Mouse (Mus musculus): ENCODE data around the gene Spsb3. TPM values are rescaled to one million over a fixed set of nuclear protein-coding genes. Genes with fewer than 3 reads are reported as not detected.

Spsb3 gene
- polyA plus RNA-seq, 1 experiment from 2014 or later = 32.4 TPM

DNA sequence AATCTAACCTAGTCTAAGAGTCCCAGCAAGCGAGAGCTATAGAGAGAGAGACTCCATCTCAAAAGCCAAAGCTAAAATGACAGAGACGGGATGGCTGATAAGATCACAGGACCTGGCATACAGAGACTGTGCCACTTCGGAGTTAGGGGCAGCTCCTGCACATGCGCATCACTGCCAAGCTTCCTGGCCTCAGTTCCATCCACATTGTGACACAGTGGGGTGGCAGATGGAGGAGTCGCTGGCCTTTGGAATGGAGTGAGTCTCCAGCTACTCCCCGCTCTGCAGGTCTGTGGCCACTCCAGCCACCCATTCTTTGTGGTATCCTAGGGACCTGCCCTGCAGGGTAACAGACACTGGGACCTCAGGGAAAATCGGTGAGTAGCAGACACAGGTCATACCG is 20.7 kb upstream of the Spsb3 start, which contains the start of gene Igfals:
Igfals (plus strand) TSS at position 222 of the 400 bp plus-strand sequence.
- H3K27me3 ChIP-seq = no peaks in the 10 kb centered on the region
- in situ Hi-C loops (cut with MboI; ENCODE audit: low pct_unique_long_range_greater_than_20kb) = no loop called here
- TF ChIP-seq CTCF (IDR thresholded peaks at IDR 0.05) = no peak
- DNase-seq (ENCODE audit: low read depth, low spot score) = no peak
- no peak for ATAC-seq
- POLR2A ChIA-PET = interaction anchor here (1.0 kb wide), 1 partner anchor 18 kb away, joined by 3 read pairs; no protein-coding TSS in a partner anchor
- CTCF ChIA-PET = interaction anchor here (2.2 kb wide), 1 partner anchor 15 kb away, joined by 6 read pairs; no protein-coding TSS in a partner anchor

DNA sequence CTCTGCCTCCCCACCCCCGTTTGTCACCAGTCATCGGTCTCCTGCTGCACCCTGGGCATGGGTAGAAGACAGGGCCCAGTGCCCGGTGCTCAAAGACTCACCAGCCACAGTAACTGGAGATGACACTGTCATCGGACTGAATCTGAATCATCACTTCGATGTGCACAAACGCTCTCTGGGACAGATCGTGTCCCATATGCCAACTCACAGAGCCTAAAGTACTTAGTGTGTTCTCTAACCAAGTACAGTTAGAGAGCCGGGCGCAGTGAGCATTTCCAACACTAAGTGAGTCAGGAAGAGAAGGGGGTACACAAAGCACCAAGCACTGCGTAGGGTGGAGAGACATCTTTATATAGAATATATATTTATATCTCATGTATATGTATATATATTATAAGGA is 18.5 kb upstream of the Spsb3 start:
- ChIA-PET POLR2A (no interaction called here), CTCF (no interaction called here)
- no peaks in the 10 kb centered on the region for H3K27me3 ChIP-seq
- ATAC-seq = no peak
- in situ Hi-C loops (cut with MboI; ENCODE audit: low pct_unique_long_range_greater_than_20kb) = no loop called here
- no peak for DNase-seq (ENCODE audit: low read depth, low spot score)
- no peak for TF ChIP-seq CTCF (IDR thresholded peaks at IDR 0.05)

DNA sequence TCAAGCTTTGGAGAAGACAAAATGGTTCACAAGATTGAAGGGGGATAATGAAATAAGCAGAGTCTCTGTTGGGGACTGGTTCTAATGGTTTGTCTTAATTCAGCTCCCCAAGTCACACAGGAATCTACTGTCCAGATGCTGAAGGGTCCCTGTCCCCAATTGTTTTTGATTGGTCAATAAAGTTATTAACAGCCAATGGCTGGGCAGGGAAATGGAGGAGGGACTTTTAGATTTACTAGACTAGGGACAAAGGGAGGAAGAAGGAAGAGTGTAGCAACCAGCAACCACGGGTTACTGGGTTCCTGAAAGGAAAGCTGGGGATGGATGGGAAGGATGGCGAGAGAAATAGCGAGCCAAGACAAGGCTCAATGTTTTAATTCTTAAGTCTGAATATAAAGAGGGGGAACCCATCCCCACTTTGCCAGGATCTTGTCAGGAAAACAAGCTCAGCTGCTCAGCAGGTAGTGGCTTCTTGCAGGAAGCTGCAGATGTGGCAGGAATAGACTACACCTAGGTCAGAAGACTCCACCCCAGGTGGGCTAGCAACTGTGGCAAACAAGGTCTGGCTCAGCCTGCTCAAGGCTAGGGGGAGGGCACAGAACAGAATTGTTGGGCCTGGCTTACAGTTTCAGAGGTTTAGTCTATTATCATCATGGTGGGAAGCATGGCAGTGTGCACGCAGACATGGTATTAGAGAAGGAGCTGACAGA is 12.6 kb upstream of the Spsb3 start:
- no peak for ATAC-seq
- peaks cover 4% of the 10 kb centered on the region for H3K27me3 ChIP-seq
- POLR2A ChIA-PET = no interaction called here
- in situ Hi-C loops (cut with MboI; ENCODE audit: low pct_unique_long_range_greater_than_20kb) = no loop called here
- no peak for TF ChIP-seq CTCF (IDR thresholded peaks at IDR 0.05)
- CTCF ChIA-PET = interaction anchor here (1.2 kb wide), 1 partner anchor 30 kb away, joined by 3 read pairs; no protein-coding TSS in a partner anchor
- no peak for DNase-seq (ENCODE audit: low read depth, low spot score)

DNA sequence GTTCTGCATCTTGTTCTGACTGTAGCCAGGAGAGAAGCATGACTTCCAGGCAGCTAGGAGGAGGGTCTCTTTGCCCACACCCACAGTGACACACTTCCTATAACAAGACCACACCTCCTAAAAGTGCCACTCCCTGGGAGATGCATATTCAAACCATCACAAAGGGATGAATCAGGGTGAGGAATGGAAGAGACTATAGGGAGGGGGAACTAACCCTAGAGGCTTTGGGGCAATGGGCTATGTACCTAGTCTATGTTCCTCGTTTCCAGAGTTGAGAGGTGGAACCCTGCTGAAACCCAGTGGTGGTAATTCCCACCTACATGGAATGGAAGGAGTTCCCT is 12.1 kb upstream of the Spsb3 start:
- DNase-seq (ENCODE audit: low read depth, low spot score) (no peak), ATAC-seq (no peak)
- ChIA-PET CTCF (no interaction called here), POLR2A (no interaction called here)
- peaks cover 4% of the 10 kb centered on the region for H3K27me3 ChIP-seq
- TF ChIP-seq CTCF (IDR thresholded peaks at IDR 0.05) = no peak
- in situ Hi-C loops (cut with MboI; ENCODE audit: low pct_unique_long_range_greater_than_20kb) = no loop called here

DNA sequence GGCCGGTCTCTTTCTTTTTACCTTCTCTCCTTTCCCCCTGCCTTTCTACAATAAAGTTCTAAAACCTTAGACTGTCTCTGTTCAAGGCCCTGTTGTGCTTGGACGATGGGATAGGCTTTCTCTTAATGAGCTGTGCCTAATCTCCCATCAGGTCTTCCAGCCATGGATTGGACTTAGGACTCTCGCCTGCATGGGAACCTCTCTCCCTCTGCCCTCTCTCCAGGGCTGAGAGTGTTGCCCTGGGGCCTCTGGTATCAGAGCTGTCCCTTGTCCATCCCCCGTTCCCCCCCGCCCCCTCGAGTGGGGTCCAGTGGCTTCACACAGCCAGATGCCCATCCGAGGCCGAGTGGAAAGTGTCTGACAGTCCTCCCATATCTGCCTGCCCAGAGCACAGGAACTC is 11.5 kb upstream of the Spsb3 start:
- ATAC-seq (no peak), DNase-seq (ENCODE audit: low read depth, low spot score) (no peak)
- POLR2A ChIA-PET = no interaction called here
- no peak for TF ChIP-seq CTCF (IDR thresholded peaks at IDR 0.05)
- CTCF ChIA-PET = no interaction called here
- in situ Hi-C loops (cut with MboI; ENCODE audit: low pct_unique_long_range_greater_than_20kb) = no loop called here
- H3K27me3 ChIP-seq = peaks cover 4% of the 10 kb centered on the region

DNA sequence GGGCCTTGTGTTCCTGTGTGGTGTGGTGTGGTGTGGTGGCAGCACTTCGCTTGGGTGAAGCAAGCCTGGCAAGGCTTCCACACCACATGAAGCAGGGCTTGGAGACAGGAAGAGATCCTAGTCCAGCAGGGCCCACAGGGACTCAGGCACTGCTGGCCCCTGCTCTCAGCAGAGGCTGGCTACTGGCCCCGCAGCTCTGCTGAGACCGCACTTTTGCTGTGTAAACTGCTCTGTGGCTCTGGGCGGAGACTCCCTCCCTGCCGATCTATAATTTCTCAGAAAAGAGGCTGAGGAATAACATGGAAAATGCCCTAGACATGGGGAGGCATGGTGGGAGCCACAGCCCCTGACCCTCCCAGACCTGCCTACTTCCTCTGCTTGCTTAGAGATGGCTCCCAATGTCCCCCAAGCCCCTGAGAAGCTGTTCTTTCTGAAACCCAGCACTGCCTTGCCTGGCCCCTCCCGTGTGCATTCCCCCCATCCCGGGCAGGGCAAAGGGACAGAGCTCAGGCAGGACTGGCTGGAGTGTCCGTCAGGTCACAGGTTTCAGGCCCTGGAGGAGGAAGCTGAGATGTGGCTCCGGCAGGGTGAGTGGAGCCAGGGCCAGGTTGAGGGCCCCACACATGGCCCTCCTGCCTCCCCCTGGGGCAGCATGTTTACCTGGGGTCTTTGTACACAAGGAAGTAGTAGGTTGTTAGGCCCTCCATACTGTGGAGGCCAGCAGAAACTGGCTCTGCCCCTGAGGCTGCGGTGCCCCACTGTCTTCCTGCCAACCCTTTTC is 8.9 kb upstream of the Spsb3 start:
- in situ Hi-C loops (cut with MboI; ENCODE audit: low pct_unique_long_range_greater_than_20kb) = no loop called here

DNA sequence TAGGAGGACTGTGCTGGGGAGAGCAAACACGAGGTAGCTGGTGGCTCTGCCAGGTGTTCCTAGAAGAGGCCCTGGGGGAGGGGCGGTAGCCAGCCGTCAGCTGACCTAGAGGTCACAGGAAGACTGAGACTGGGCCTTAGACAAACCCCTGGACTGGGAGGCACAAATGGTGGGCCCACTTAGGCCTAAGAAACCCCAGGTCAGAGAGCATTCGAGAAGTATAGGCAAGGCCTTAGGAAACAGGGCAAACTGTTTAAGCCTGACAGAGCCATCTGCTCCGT is 8.4 kb upstream of the Spsb3 start:
- POLR2A ChIA-PET = no interaction called here
- in situ Hi-C loops (cut with MboI; ENCODE audit: low pct_unique_long_range_greater_than_20kb) = no loop called here
- no peak for TF ChIP-seq CTCF (IDR thresholded peaks at IDR 0.05)
- CTCF ChIA-PET = no interaction called here
- ATAC-seq (no peak), DNase-seq (ENCODE audit: low read depth, low spot score) (no peak)
- H3K27me3 ChIP-seq = peaks cover 4% of the 10 kb centered on the region

More for the DNA sequence above, 8.9 kb upstream of the Spsb3 start:
- ChIA-PET CTCF (no interaction called here), POLR2A (no interaction called here)
- ATAC-seq (no peak), DNase-seq (ENCODE audit: low read depth, low spot score) (no peak)
- H3K27me3 ChIP-seq = peaks cover 4% of the 10 kb centered on the region
- no peak for TF ChIP-seq CTCF (IDR thresholded peaks at IDR 0.05)

DNA sequence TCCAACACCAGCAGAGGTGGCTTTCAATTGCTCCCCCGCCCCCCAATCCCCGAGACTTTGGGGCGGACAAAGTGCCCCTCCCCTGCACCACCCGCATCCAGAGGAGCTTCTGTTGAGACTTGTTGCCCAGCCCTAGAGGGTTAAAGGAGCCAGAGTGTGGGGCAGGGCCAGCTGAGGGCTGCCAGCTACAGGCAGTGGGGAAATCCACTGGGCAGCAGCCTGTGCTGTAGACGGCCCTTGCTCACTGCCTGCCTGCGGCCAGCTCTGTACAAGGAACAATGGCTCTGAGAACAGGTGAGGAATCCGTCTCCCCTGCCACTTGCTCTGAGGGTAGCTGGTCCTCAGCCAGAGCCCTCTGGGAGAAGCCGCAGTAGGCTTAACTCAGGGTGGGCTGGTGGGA is 7.9 kb upstream of the Spsb3 start:
- peaks cover 4% of the 10 kb centered on the region for H3K27me3 ChIP-seq
- DNase-seq (ENCODE audit: low read depth, low spot score) (no peak), ATAC-seq (no peak)
- TF ChIP-seq CTCF (IDR thresholded peaks at IDR 0.05) = no peak
- ChIA-PET CTCF (no interaction called here), POLR2A (no interaction called here)
- in situ Hi-C loops (cut with MboI; ENCODE audit: low pct_unique_long_range_greater_than_20kb) = no loop called here

DNA sequence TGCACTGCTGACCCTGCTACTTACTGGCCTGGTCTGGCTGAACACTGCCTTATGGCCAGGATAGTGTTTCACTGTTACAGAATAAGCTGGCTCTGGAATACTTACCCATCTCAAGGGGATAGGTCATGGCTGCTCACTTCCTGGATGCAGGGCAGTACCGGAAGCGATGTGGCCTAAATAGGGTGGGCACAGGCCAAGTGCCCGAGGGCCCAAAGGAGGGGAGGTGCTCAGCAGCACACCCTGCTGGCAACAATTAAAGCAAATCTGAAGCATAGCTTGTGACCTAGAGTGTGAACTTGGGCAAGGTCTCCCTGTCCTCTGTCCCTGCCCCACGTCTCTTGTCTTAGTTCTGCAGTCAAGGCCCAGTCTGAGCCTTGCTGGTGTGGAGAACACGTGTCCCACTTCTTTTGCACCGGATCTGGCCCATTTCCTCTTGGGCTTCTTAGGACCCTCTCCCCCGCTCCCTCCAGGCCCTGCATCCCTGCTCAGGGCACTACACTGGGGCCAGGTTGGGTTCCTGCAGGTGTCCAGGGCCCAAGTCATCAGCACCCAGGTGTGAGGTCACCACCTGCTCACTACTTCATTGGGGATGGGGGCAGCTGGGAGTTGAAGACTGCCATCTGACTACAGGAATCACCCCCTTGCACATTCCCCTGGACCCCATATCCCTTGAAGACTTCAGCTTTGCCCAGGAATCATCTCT is 4.6 kb upstream of the Spsb3 start:
- in situ Hi-C loops (cut with MboI; ENCODE audit: low pct_unique_long_range_greater_than_20kb) = no loop called here

DNA sequence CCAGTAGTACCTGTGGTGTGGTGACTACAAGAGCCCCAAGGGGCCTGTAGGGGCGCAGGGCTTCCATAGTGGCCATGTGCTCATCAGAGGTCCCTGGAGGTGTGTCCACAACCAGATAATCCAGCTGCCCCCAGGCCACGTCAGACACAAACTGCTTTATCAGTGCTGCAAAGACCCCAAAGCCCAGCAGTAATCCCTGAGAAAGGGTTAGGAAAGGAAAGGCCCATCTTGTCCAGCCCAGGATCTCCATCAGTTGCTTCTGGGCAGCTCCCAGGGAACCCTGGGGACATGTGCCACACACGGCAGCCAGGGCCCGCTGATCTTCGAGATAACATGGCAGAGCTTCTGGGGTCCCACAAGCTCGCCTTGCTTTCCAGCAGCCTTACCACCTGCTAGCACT is 2.1 kb upstream of the Spsb3 start:
- no peak for ATAC-seq
- TF ChIP-seq CTCF (IDR thresholded peaks at IDR 0.05) = no peak
- DNase-seq (ENCODE audit: low read depth, low spot score) = no peak
- in situ Hi-C loops (cut with MboI; ENCODE audit: low pct_unique_long_range_greater_than_20kb) = no loop called here
- ChIA-PET POLR2A (no interaction called here), CTCF (interaction anchor here (1.6 kb wide), 1 partner anchor 42 kb away, joined by 3 read pairs; no protein-coding TSS in a partner anchor)
- no peaks in the 10 kb centered on the region for H3K27me3 ChIP-seq

More for the DNA sequence above, 4.6 kb upstream of the Spsb3 start:
- ATAC-seq = no peak
- TF ChIP-seq CTCF (IDR thresholded peaks at IDR 0.05) = no peak
- ChIA-PET POLR2A (interaction anchor here (1.2 to 1.7 kb wide), 2 partner anchors 9 to 32 kb away, joined by 3 to 5 read pairs; partner anchors contain the start of gene Fahd1), CTCF (interaction anchor here (0.8 to 1.5 kb wide), 7 partner anchors 13 to 136 kb away, joined by 3 to 7 read pairs (median 4); partner anchors contain the start of genes Hagh and Igfals)
- no peaks in the 10 kb centered on the region for H3K27me3 ChIP-seq
- DNase-seq (ENCODE audit: low read depth, low spot score) = no peak
